ENCODE assay signal across 10 mouse cellular contexts in genomic region chr13:43903391-43903790, GRCm38 (mm10).
DNase-seq lines count a peak whose midpoint lies in the region.
"Had no signal": no experiment of that assay in that cellular context is flagged by ENCODE, and none has a peak within 500 bp of the region (broad histone marks: within the 10 kb centered on the region; RNA-seq: fewer than 3 reads in every experiment).

No protein-coding gene starts in this region.

- H3K4me3 ChIP-seq in heart, embryonic 10.5 days: no peak overlapping the region
- no peak overlapping the region for H3K4me3 ChIP-seq in embryonic facial prominence, embryonic 10.5 days
- H3K4me3 ChIP-seq: neural tube, embryonic 12.5 days had no signal

- H3K9me3 ChIP-seq in heart, embryonic 10.5 days: no peaks in the 10 kb centered on the region
- no peaks in the 10 kb centered on the region for H3K9me3 ChIP-seq in embryonic facial prominence, embryonic 10.5 days
- H3K9me3 ChIP-seq: neural tube, embryonic 12.5 days had no signal

- no peaks in the 10 kb centered on the region for H3K36me3 ChIP-seq in heart, embryonic 10.5 days
- H3K36me3 ChIP-seq in embryonic facial prominence, embryonic 10.5 days (replicated peaks): no peaks in the 10 kb centered on the region
- H3K36me3 ChIP-seq: neural tube, embryonic 12.5 days had no signal

- H3K4me1 ChIP-seq in heart, embryonic 10.5 days: peaks cover 18% of the 10 kb centered on the region
- H3K4me1 ChIP-seq in embryonic facial prominence, embryonic 10.5 days: peaks cover 28% of the 10 kb centered on the region
- H3K4me1 ChIP-seq: neural tube, embryonic 12.5 days had no signal

- peak; percentile 65 for DNase-seq in heart, adult 18-20 months
- DNase-seq in heart, embryonic 10.5 days (ENCODE audit: low spot score): no peak
- DNase-seq in MN1 (ENCODE audit: low spot score): peak; percentile 73
- DNase-seq in cerebellum, adult 9-10 months: peak; percentile 86
- peak; percentile 55 for DNase-seq in kidney, postnatal 36 days
- DNase-seq in spleen, postnatal 4 days (ENCODE audit: low spot score in 2 of 2): no peak
- no peak for DNase-seq in embryonic facial prominence, embryonic 10.5 days (ENCODE audit: low spot score)
- DNase-seq in gastrocnemius, postnatal 4 days (ENCODE audit: low spot score in 2 of 2): no peak

- peaks cover 14% of the 10 kb centered on the region; the same call in 1 of the 2 replicates for H3K27me3 ChIP-seq in heart, embryonic 10.5 days (ENCODE audit: insufficient read depth, poor library complexity, severe bottlenecking)
- H3K27me3 ChIP-seq in embryonic facial prominence, embryonic 10.5 days (replicated peaks; ENCODE audit: low read depth, poor library complexity, severe bottlenecking): peaks cover 28% of the 10 kb centered on the region; the same call in 1 of the 2 replicates
- H3K27me3 ChIP-seq: neural tube, embryonic 12.5 days had no signal

- H3K27ac ChIP-seq in heart, embryonic 10.5 days: no peak overlapping the region
- no peak overlapping the region for H3K27ac ChIP-seq in embryonic facial prominence, embryonic 10.5 days (replicated peaks)
- H3K27ac ChIP-seq: liver, embryonic 14.5 days; neural tube, embryonic 12.5 days had no signal

Comparison
In these comparisons a context has a peak if more than half of its experiments do, and no peak if none do; other contexts are left out.
1. DNase-seq: peak in heart, adult 18-20 months (2 of 2), MN1 (single experiment), cerebellum, adult 9-10 months (single experiment) and kidney, postnatal 36 days (2 of 2); none in heart, embryonic 10.5 days (single experiment), spleen, postnatal 4 days (0 of 2), embryonic facial prominence, embryonic 10.5 days (single experiment) and gastrocnemius, postnatal 4 days (0 of 2).